Mouse (Mus musculus) liver, postnatal 0 days (tissue): Measurements from ENCODE around the gene Gadl1.

Experiments
- CTCF ChIP-seq: sonication (generic); IDR thresholded peaks from 2 replicates; pipeline ENCODE4 v1.5.1; 2016; ENCODE audit warnings: antibody characterized with exemption, low read depth
- EP300 ChIP-seq: IDR thresholded peaks from 2 replicates; pipeline ENCODE4 v1.6.1; 2016; ENCODE audit warnings: antibody characterized with exemption, low read depth, mild to moderate bottlenecking

- TF ChIP-seq CTCF (no peak), EP300 (no peak)
Measured at GRCm38 (mm10) chr9:115870640-115871039, 38.6 kb upstream of the Gadl1 start.
